Mouse (Mus musculus) C2C12 (cell line): Measurements from ENCODE around the gene 1600014C23Rik.

Experiments used
- MAX ChIP-seq: IDR thresholded peaks from one replicate; pipeline ENCODE4 v1.6.1; 2011; ENCODE audit warnings: mild to moderate bottlenecking, control low read depth
- MYOD1 ChIP-seq: IDR thresholded peaks from one replicate; pipeline ENCODE4 v1.6.1; 2011; ENCODE audit warnings: low read depth; ENCODE audit not compliant: control insufficient read depth, insufficient read length
- USF1 ChIP-seq: IDR thresholded peaks from one replicate; pipeline ENCODE4 v1.6.1; 2011; ENCODE audit warnings: low read depth, mild to moderate bottlenecking, control low read depth, moderate library complexity

GRCm38 (mm10) chr17:45727983-45728723 is 5.5 kb downstream of the 1600014C23Rik start:
- TF ChIP-seq MAX (no peak), MYOD1 (no peak), USF1 (no peak)
